Mouse (Mus musculus): ENCODE measurements around the gene Lrrc75b.

GRCm38 (mm10) chr10:75531532-75532090 is 28.5 kb downstream of the Lrrc75b start:
- TF ChIP-seq CTCF (conservative IDR thresholded peaks at IDR 0.05; ENCODE audit: low read length) (no peak), POU5F1 (IDR thresholded peaks at IDR 0.05; ENCODE audit: borderline replicate concordance, low read length) (no peak)
